Mouse (Mus musculus): ENCODE measurements around the gene Gm13102. TPM values are rescaled to one million over a fixed set of nuclear protein-coding genes. Genes with fewer than 3 reads are reported as not detected.
"Not testable (repeated sequence)": the region's sequence is repeated elsewhere in the genome, so short reads cannot be mapped to it uniquely, and the experiment has no call there.

Gm13102 gene
- not detected for total RNA-seq (2021)

DNA sequence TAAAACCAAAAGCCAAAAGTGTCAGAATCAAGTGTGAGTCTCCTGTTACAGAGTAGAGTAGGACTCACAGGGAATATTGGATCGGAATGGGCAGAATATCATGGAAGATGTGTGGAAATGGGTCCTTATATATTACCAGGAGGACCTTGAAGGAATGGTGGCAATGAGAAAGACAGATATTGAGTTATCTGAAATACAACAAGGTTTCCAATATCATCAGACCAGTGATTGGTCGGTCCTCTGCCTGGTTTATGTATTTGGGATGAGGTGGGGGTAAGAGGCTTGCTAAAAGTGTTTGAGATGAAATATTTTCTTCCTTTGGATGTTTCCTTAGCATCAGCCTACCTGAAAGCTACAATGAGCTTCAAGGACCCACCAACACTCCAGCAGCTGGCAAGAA, at the start of gene Gm13102:
Gm13102 (plus strand) TSS at position 301 of the 400 bp plus-strand sequence.
- DNase-seq (ENCODE audit: low spot score in 2 of 2); intact Hi-C loops (cut with DNase I): not testable (repeated sequence)

DNA sequence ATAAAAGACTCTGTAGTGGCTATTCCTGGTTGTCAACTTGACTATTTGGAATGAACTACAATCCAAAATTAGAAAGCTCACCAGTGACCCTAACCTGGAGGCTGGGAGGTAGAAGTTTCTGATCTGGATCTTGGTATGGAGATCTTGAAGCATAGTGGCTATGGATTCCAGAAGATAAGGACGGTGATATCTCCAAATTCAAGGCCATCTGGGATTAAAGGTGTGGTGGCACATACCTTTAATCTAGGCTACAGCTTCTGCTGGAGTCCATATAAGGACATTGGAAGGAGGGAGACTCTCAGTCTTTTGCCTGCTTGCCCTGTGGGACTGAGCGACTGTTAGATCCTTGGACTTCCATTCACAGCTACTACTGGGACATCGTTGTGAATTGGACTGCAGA, 47.4 kb upstream of the Gm13102 start, which contains the start of gene Pramel4:
Pramel4 (plus strand) TSS at position 301 of the 400 bp plus-strand sequence.
- intact Hi-C loops (cut with DNase I); DNase-seq (ENCODE audit: low spot score in 2 of 2): not testable (repeated sequence)

Other genes with a start within 250 kb of the Gm13102 start
- gene Pramef6, start 206.1 kb upstream of the Gm13102 start, total RNA-seq (2021): not detected
- not detected for gene Pramef25, start 155.5 kb upstream of the Gm13102 start, total RNA-seq (2021)
- gene Gm13101, start 139.5 kb upstream of the Gm13102 start, total RNA-seq (2021): not detected
- gene Pramef17, start 112.1 kb upstream of the Gm13102 start, total RNA-seq (2021): not detected
- not detected for gene Pramel4, start 47.3 kb upstream of the Gm13102 start, total RNA-seq (2021)
- gene Oog3, start 56.2 kb downstream of the Gm13102 start, total RNA-seq (2021): not detected
- gene Oog2, start 84.2 kb downstream of the Gm13102 start, total RNA-seq (2021): not detected
- not detected for gene C87977, start 106.8 kb downstream of the Gm13102 start, total RNA-seq (2021)
- gene Pramel5, start 174.0 kb downstream of the Gm13102 start, total RNA-seq (2021): not detected
- not detected for gene Gm13128, start 223.8 kb downstream of the Gm13102 start, total RNA-seq (2021)